Mouse (Mus musculus): ENCODE results near the gene Thumpd1. TPM values are rescaled to one million over a fixed set of nuclear protein-coding genes. Genes with fewer than 3 reads are reported as not detected.

Gene Thumpd1
- polyA plus RNA-seq, 1 experiment = 14.2 TPM

DNA sequence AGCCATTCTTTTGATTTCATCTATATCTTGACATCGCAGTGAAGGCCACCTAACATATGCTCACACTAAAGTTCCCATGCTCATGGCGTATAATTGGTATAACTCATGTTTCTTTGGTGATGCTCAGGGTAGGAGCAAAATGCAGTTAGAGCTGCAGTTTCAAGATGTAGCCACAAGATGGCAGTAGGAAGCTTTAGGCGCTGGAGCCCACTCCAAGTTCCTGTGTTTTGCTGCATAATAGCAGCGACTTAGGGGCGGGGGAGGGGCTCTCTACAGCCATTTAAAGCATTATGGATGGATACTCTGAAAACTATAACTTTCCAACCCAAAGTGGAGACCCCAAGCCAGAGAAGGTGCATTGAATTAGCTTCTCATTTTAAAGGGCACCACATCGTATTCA lies 47.1 kb downstream of the Thumpd1 start:
- Histone ChIP-seq H3K27me3 (ENCODE audit: control insufficient read depth, insufficient read depth, insufficient read length) (peaks cover 6% of the 10 kb centered on the region), H3K4me2 (ENCODE audit: low read depth) (no peak overlapping the region), H3ac (ENCODE audit: control insufficient read depth, insufficient read length) (no peak overlapping the region), H3K79me2 (ENCODE audit: control insufficient read depth, insufficient read depth) (no peaks in the 10 kb centered on the region), H3K4me3 (no peak overlapping the region), H3K36me3 (ENCODE audit: control insufficient read depth, insufficient read depth) (no peaks in the 10 kb centered on the region)
- TF ChIP-seq POLR2A (IDR thresholded peaks at IDR 0.05; ENCODE audit: insufficient read length, low read depth) = no peak
- no peak for TF ChIP-seq MAX (IDR thresholded peaks at IDR 0.05; ENCODE audit: low read depth)
- TF ChIP-seq SRF (IDR thresholded peaks at IDR 0.05; ENCODE audit: control insufficient read depth, insufficient read length, low read depth) = no peak

DNA sequence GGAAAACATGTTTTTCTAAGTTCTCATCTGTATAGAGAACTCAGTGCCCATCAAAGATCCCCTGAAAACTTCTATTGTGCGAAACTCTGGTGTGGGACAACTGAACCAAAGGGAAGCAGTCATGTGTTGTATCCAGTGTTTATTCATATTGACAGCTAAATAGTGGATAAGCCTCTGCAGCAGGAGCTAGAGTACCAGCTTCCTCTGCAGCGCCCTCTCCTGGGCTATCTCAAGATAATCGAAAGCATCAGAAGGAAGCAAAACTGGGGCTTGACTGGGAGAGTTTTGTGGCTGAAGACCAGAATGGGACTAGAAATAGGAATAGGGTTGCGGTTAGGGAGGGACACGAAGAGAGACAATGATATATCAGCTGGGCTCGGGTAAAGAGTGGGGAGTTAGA lies 49.7 kb downstream of the Thumpd1 start:
- no peak overlapping the region for H3K4me3 ChIP-seq
- no peaks in the 10 kb centered on the region for H3K79me2 ChIP-seq (ENCODE audit: control insufficient read depth, insufficient read depth)
- TF ChIP-seq MYOD1 (IDR thresholded peaks at IDR 0.05; ENCODE audit: control insufficient read depth in 1 of 3, insufficient read length in 2 of 3, low read depth in 2 of 3) = no peak
- TF ChIP-seq REST (IDR thresholded peaks at IDR 0.05; ENCODE audit: insufficient read depth, insufficient read length) = no peak
- TF ChIP-seq CEBPB (IDR thresholded peaks at IDR 0.05; ENCODE audit: insufficient read depth, poor library complexity, severe bottlenecking) = no peak
- no peak for TF ChIP-seq TCF3 (IDR thresholded peaks at IDR 0.05; ENCODE audit: insufficient read length, low read depth)
- TF ChIP-seq E2F4 (IDR thresholded peaks at IDR 0.05; ENCODE audit: insufficient read depth) = no peak
- no peak for TF ChIP-seq MYOG (IDR thresholded peaks at IDR 0.05; ENCODE audit: control insufficient read depth in 1 of 3, insufficient read depth in 1 of 3, insufficient read length in 2 of 3, low read depth in 2 of 3)
- no peak for TF ChIP-seq SRF (IDR thresholded peaks at IDR 0.05; ENCODE audit: control insufficient read depth, insufficient read length, low read depth)
- no peak for TF ChIP-seq POLR2AphosphoS2 (IDR thresholded peaks at IDR 0.05; ENCODE audit: insufficient read length, low read depth)
- TF ChIP-seq MAX (IDR thresholded peaks at IDR 0.05; ENCODE audit: low read depth) = no peak
- no peak for TF ChIP-seq TCF12 (IDR thresholded peaks at IDR 0.05; ENCODE audit: insufficient read depth, poor library complexity, severe bottlenecking)
- no peak for TF ChIP-seq USF1 (IDR thresholded peaks at IDR 0.05; ENCODE audit: low read depth)

DNA sequence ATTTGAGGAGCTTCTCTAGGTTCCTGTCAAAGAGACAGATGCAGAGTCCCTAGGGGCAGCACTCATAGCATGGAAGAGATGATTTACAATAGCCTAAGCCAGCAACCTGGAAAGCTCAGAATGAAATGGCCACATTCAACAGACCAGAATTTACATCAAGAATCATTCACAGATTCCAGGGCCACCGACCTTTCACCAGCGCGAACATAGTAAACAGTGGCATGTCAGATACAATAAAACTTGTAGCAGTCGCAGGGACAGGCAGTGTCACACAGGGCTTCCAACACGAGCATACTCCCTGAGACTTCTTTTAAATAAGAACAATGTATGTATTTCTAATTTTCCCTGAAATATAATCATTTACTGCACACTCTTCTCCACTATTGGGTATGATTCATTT lies 50.2 kb downstream of the Thumpd1 start:
- Histone ChIP-seq H3ac (ENCODE audit: control insufficient read depth, insufficient read length) (no peak overlapping the region), H3K36me3 (ENCODE audit: control insufficient read depth, insufficient read depth) (no peaks in the 10 kb centered on the region), H3K4me2 (ENCODE audit: low read depth) (no peak overlapping the region), H3K27me3 (ENCODE audit: control insufficient read depth, insufficient read depth, insufficient read length) (no peaks in the 10 kb centered on the region), H3K4me3 (no peak overlapping the region), H3K79me2 (ENCODE audit: control insufficient read depth, insufficient read depth) (no peaks in the 10 kb centered on the region)
- no peak for TF ChIP-seq POLR2A (IDR thresholded peaks at IDR 0.05; ENCODE audit: insufficient read length, low read depth)
- no peak for TF ChIP-seq CEBPB (IDR thresholded peaks at IDR 0.05; ENCODE audit: insufficient read depth, poor library complexity, severe bottlenecking)
- no peak for TF ChIP-seq USF1 (IDR thresholded peaks at IDR 0.05; ENCODE audit: low read depth)
- TF ChIP-seq TCF12 (IDR thresholded peaks at IDR 0.05; ENCODE audit: insufficient read depth, poor library complexity, severe bottlenecking) = no peak
- no peak for TF ChIP-seq MYOD1 (IDR thresholded peaks at IDR 0.05; ENCODE audit: control insufficient read depth in 1 of 3, insufficient read length in 2 of 3, low read depth in 2 of 3)
- no peak for TF ChIP-seq MAX (IDR thresholded peaks at IDR 0.05; ENCODE audit: low read depth)
- no peak for TF ChIP-seq SRF (IDR thresholded peaks at IDR 0.05; ENCODE audit: control insufficient read depth, insufficient read length, low read depth)
- no peak for TF ChIP-seq REST (IDR thresholded peaks at IDR 0.05; ENCODE audit: insufficient read depth, insufficient read length)
- no peak for TF ChIP-seq E2F4 (IDR thresholded peaks at IDR 0.05; ENCODE audit: insufficient read depth)
- no peak for TF ChIP-seq MYOG (IDR thresholded peaks at IDR 0.05; ENCODE audit: control insufficient read depth in 1 of 3, insufficient read depth in 1 of 3, insufficient read length in 2 of 3, low read depth in 2 of 3)
- TF ChIP-seq POLR2AphosphoS2 (IDR thresholded peaks at IDR 0.05; ENCODE audit: insufficient read length, low read depth) = no peak
- TF ChIP-seq TCF3 (IDR thresholded peaks at IDR 0.05; ENCODE audit: insufficient read length, low read depth) = no peak

More for the DNA sequence above, 49.7 kb downstream of the Thumpd1 start:
- Histone ChIP-seq H3K4me2 (ENCODE audit: low read depth) (no peak overlapping the region), H3K27me3 (ENCODE audit: control insufficient read depth, insufficient read depth, insufficient read length) (no peaks in the 10 kb centered on the region), H3ac (ENCODE audit: control insufficient read depth, insufficient read length) (no peak overlapping the region), H3K36me3 (ENCODE audit: control insufficient read depth, insufficient read depth) (no peaks in the 10 kb centered on the region)

DNA sequence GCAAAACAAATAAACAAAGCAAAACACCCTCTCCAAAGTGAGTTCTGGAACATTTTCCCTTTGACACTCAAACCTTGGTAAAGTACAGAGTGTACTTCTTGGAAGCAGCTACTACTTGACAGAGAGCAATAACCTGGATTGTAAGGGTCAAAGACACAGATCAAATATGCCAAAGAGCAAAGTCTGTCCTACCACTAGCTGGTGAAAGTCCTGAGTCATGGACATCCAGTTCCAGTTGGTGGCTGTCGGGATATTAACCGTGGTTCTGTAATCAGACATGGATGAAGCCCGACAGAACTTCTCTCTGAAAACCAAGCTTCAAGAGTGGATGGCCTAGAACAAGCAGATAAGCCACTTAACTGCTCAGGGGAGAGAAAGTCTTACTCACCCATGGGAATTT lies 52.7 kb downstream of the Thumpd1 start:
- Histone ChIP-seq H3K79me2 (ENCODE audit: control insufficient read depth, insufficient read depth) (no peaks in the 10 kb centered on the region), H3K4me2 (ENCODE audit: low read depth) (no peak overlapping the region), H3K27me3 (ENCODE audit: control insufficient read depth, insufficient read depth, insufficient read length) (no peaks in the 10 kb centered on the region), H3ac (ENCODE audit: control insufficient read depth, insufficient read length) (no peak overlapping the region), H3K36me3 (ENCODE audit: control insufficient read depth, insufficient read depth) (no peaks in the 10 kb centered on the region), H3K4me3 (no peak overlapping the region)
- no peak for TF ChIP-seq TCF12 (IDR thresholded peaks at IDR 0.05; ENCODE audit: insufficient read depth, poor library complexity, severe bottlenecking)
- TF ChIP-seq SRF (IDR thresholded peaks at IDR 0.05; ENCODE audit: control insufficient read depth, insufficient read length, low read depth) = no peak
- TF ChIP-seq POLR2A (IDR thresholded peaks at IDR 0.05; ENCODE audit: insufficient read length, low read depth) = no peak
- no peak for TF ChIP-seq MAX (IDR thresholded peaks at IDR 0.05; ENCODE audit: low read depth)
- TF ChIP-seq E2F4 (IDR thresholded peaks at IDR 0.05; ENCODE audit: insufficient read depth) = no peak
- TF ChIP-seq POLR2AphosphoS2 (IDR thresholded peaks at IDR 0.05; ENCODE audit: insufficient read length, low read depth) = no peak

Other genes starting within 250 kb of the Thumpd1 start
- gene Umod, start 241.5 kb downstream of the Thumpd1 start, polyA plus RNA-seq (2012; fragmentation: generic; extraction: Trizol) = not detected
- not detected for gene Acsm5, start 201.3 kb downstream of the Thumpd1 start, polyA plus RNA-seq (2012; fragmentation: generic; extraction: Trizol)
- not detected for gene Pdilt, start 197.3 kb downstream of the Thumpd1 start, polyA plus RNA-seq (2012; fragmentation: generic; extraction: Trizol)
- not detected for gene Acsm2, start 166.5 kb downstream of the Thumpd1 start, polyA plus RNA-seq (2012; fragmentation: generic; extraction: Trizol)
- gene Acsm1, start 113.8 kb downstream of the Thumpd1 start, polyA plus RNA-seq (2012; fragmentation: generic; extraction: Trizol) = not detected
- gene Acsm4, start 30.8 kb downstream of the Thumpd1 start, polyA plus RNA-seq (2012; fragmentation: generic; extraction: Trizol) = not detected
- 0.04 TPM for gene Acsm3, start 40.1 kb upstream of the Thumpd1 start, polyA plus RNA-seq (2012; fragmentation: generic; extraction: Trizol)
- 3.3 TPM for gene Rexo5, start 73.2 kb upstream of the Thumpd1 start, polyA plus RNA-seq (2012; fragmentation: generic; extraction: Trizol)
- 1.7 TPM for gene Eri2, start 73.3 kb upstream of the Thumpd1 start, polyA plus RNA-seq (2012; fragmentation: generic; extraction: Trizol)
- gene Lyrm1, start 175.1 kb upstream of the Thumpd1 start, polyA plus RNA-seq (2012; fragmentation: generic; extraction: Trizol) = 5.2 TPM
- 8.8 TPM for gene Dcun1d3, start 175.5 kb upstream of the Thumpd1 start, polyA plus RNA-seq (2012; fragmentation: generic; extraction: Trizol)

Measured in myocyte (in vitro differentiated cells).